Mouse (Mus musculus) E14TG2a.4 (cell line): ENCODE data around the gene Gnl1.

Source experiments
- CTCF ChIP-seq: conservative IDR thresholded peaks from 2 replicates; pipeline ENCODE4 v1.5.1; 2014; ENCODE audit warnings: low read length
- NANOG ChIP-seq: IDR thresholded peaks from 2 replicates; pipeline ENCODE4 v1.6.1; 2014; ENCODE audit warnings: borderline replicate concordance, low read length, mixed read lengths

- TF ChIP-seq CTCF (no peak), NANOG (no peak)
These were observed 19.1 kb downstream of the Gnl1 start for GRCm38 (mm10) chr17:35998545-35999305.
